ENCODE assay signal across 16 mouse cellular contexts in the genomic region with DNA sequence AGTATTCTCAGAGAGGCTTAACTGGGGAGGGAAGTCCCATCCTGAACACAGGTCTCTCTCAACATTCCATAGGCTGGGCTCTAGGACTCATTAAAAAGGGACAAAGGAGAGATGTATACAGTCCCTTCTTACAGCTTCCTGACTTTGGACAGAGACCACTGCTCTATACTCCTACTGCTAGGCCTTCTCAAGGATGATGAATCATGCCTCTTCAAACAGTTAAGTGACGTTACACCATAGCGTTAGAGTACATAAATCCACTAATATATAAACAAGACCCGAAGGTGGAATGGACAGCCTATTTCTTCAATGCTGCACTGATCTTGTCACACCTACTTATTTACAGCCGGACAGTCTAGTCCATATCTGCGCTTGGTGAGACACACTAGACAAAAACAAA.
"Had no signal": no experiment of that assay in that cellular context is flagged by ENCODE, and none has a peak within 500 bp of the region (broad histone marks: within the 10 kb centered on the region; RNA-seq: fewer than 3 reads in every experiment).

No protein-coding gene starts in this region.

- H3K9me3 ChIP-seq: neural tube, embryonic 13.5 days; neural tube, embryonic 15.5 days; stomach, embryonic 15.5 days had no signal

- H3K36me3 ChIP-seq: neural tube, embryonic 13.5 days; neural tube, embryonic 15.5 days; stomach, embryonic 15.5 days had no signal

- H3K27me3 ChIP-seq: neural tube, embryonic 13.5 days; neural tube, embryonic 15.5 days; stomach, embryonic 15.5 days had no signal

- H3K27ac ChIP-seq: neural tube, embryonic 13.5 days; neural tube, embryonic 15.5 days; stomach, embryonic 15.5 days; stomach, postnatal 0 days had no signal

- H3K9ac ChIP-seq: neural tube, embryonic 13.5 days; neural tube, embryonic 15.5 days; stomach, embryonic 15.5 days had no signal

- H3K4me3 ChIP-seq: neural tube, embryonic 13.5 days; neural tube, embryonic 15.5 days; stomach, embryonic 15.5 days had no signal

- H3K4me2 ChIP-seq: neural tube, embryonic 13.5 days; neural tube, embryonic 15.5 days; stomach, embryonic 15.5 days had no signal

- DNase-seq: retina, postnatal 1 day; right cerebral cortex, adult 18-20 months; right cerebral cortex, postnatal 14 days; right cerebral cortex, postnatal 25 days; right cerebral cortex, postnatal 4 days; spleen, adult 18-20 months; thymus, adult 18-20 months; thymus, adult 2 months; thymus, postnatal 14 days; thymus, postnatal 25 days; thymus, postnatal 36 days; thymus, postnatal 4 days had no signal
